Mouse (Mus musculus): Measurements from ENCODE around the gene Fam189a1. TPM values are rescaled to one million over a fixed set of nuclear protein-coding genes. Genes with fewer than 3 reads are reported as not detected.

The Fam189a1 gene
- polyA plus RNA-seq, 1 experiment from 2014 or later: 2.3 TPM

GRCm38 (mm10) chr7:64769768-64770167, 386.6 kb downstream of the Fam189a1 start:
- Histone ChIP-seq H3K27me3 (replicated peaks) (no peaks in the 10 kb centered on the region), H3K4me3 (no peak overlapping the region), H3K4me2 (no peak overlapping the region), H3K9me3 (replicated peaks) (no peaks in the 10 kb centered on the region), H3K27ac (ENCODE audit: poor library complexity, severe bottlenecking) (no peak overlapping the region), H3K4me1 (replicated peaks) (no peaks in the 10 kb centered on the region), H3K9ac (no peak overlapping the region), H3K36me3 (no peaks in the 10 kb centered on the region)
- WGBS: 36% methylated on average over 7 of the region's 7 CpGs
- no peak for ATAC-seq (ENCODE audit: insufficient number of reproducible peaks, low FRiP score)

GRCm38 (mm10) chr7:64765595-64765994, 390.8 kb downstream of the Fam189a1 start:
- no peak overlapping the region for H3K4me3 ChIP-seq
- no peak for ATAC-seq (ENCODE audit: insufficient number of reproducible peaks, low FRiP score)
- no peaks in the 10 kb centered on the region for H3K36me3 ChIP-seq
- H3K4me2 ChIP-seq: no peak overlapping the region
- no peak overlapping the region for H3K9ac ChIP-seq
- no peaks in the 10 kb centered on the region for H3K27me3 ChIP-seq (replicated peaks)
- WGBS: 72% methylated on average over 3 of the region's 3 CpGs
- H3K9me3 ChIP-seq (replicated peaks): no peaks in the 10 kb centered on the region
- no peak overlapping the region for H3K27ac ChIP-seq (ENCODE audit: poor library complexity, severe bottlenecking)
- no peaks in the 10 kb centered on the region for H3K4me1 ChIP-seq (replicated peaks)

GRCm38 (mm10) chr7:64755141-64755540, 401.2 kb downstream of the Fam189a1 start:
- Histone ChIP-seq H3K9me3 (replicated peaks) (no peaks in the 10 kb centered on the region), H3K27ac (ENCODE audit: poor library complexity, severe bottlenecking) (no peak overlapping the region), H3K27me3 (replicated peaks) (no peaks in the 10 kb centered on the region), H3K36me3 (no peaks in the 10 kb centered on the region), H3K4me3 (no peak overlapping the region), H3K9ac (no peak overlapping the region), H3K4me1 (replicated peaks) (no peaks in the 10 kb centered on the region), H3K4me2 (no peak overlapping the region)
- WGBS: 76% methylated on average over 7 of the region's 7 CpGs
- ATAC-seq (ENCODE audit: insufficient number of reproducible peaks, low FRiP score): no peak

- no peak overlapping the region for H3K9ac ChIP-seq
- no peaks in the 10 kb centered on the region for H3K9me3 ChIP-seq (replicated peaks)
- H3K4me2 ChIP-seq: no peak overlapping the region
- ATAC-seq (ENCODE audit: insufficient number of reproducible peaks, low FRiP score): no peak
- no peak overlapping the region for H3K27ac ChIP-seq (ENCODE audit: poor library complexity, severe bottlenecking)
- no peak overlapping the region for H3K4me3 ChIP-seq
- no peaks in the 10 kb centered on the region for H3K4me1 ChIP-seq (replicated peaks)
- H3K36me3 ChIP-seq: no peaks in the 10 kb centered on the region
- 70% methylated on average over 7 of the region's 7 CpGs for WGBS
- H3K27me3 ChIP-seq (replicated peaks): no peaks in the 10 kb centered on the region
Observed at GRCm38 (mm10) chr7:64754161-64754560, 402.2 kb downstream of the Fam189a1 start.

DNA sequence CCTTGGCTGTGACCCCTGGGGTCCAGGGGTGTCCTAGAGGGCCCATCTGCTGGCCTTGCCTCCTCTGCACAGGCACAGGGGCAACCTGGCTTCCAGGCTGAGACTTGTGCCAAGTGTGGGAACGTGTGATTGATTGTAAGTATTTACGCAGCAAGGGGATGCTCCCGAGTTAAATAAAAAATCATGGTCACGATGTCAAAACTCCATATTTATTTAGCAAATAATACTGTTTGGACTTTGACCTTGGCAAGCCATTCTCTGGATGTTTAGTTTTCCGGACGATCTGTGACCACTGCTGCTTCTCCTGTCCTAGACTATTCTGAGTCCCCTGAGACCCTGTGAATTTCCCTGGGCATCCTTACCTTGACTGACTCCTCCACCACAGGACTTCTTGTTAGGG, 402.7 kb downstream of the Fam189a1 start:
- ATAC-seq (ENCODE audit: insufficient number of reproducible peaks, low FRiP score): no peak
- H3K36me3 ChIP-seq: no peaks in the 10 kb centered on the region
- no peak overlapping the region for H3K4me3 ChIP-seq
- H3K9me3 ChIP-seq (replicated peaks): no peaks in the 10 kb centered on the region
- 77% methylated on average over 6 of the region's 6 CpGs for WGBS
- H3K4me1 ChIP-seq (replicated peaks): no peaks in the 10 kb centered on the region
- H3K27me3 ChIP-seq (replicated peaks): no peaks in the 10 kb centered on the region
- H3K27ac ChIP-seq (ENCODE audit: poor library complexity, severe bottlenecking): no peak overlapping the region
- H3K4me2 ChIP-seq: no peak overlapping the region
- no peak overlapping the region for H3K9ac ChIP-seq

- WGBS: 87% methylated on average over 7 of the region's 7 CpGs
- no peak for ATAC-seq (ENCODE audit: insufficient number of reproducible peaks, low FRiP score)
- Histone ChIP-seq H3K4me1 (replicated peaks) (no peaks in the 10 kb centered on the region), H3K27ac (ENCODE audit: poor library complexity, severe bottlenecking) (no peak overlapping the region), H3K9me3 (replicated peaks) (no peaks in the 10 kb centered on the region), H3K27me3 (replicated peaks) (no peaks in the 10 kb centered on the region), H3K4me2 (no peak overlapping the region), H3K4me3 (no peak overlapping the region), H3K9ac (no peak overlapping the region), H3K36me3 (no peaks in the 10 kb centered on the region)
Observed at GRCm38 (mm10) chr7:64752133-64752532, 404.2 kb downstream of the Fam189a1 start.

DNA sequence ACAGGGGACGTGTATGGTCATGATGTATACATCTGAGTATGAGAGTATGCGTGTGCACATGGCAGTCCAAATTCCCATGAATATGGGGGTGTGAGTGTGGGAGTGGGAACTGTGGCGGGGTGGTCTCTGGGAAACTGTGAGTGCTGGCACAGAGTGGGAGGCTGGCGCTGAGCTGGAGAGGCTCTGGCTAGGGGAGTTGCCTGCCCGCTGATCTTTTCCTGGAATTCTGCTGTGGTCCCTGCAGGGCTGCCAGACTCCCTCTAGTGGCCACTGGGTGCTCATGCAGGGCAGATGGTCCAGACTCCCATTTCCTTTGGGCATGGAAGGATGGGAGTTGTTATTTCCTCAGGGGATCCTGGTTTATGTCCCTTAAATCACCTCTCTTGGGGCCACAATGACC, 404.9 kb downstream of the Fam189a1 start:
- Histone ChIP-seq H3K9me3 (replicated peaks) (no peaks in the 10 kb centered on the region), H3K27me3 (replicated peaks) (no peaks in the 10 kb centered on the region), H3K9ac (0 out of 2 replicates have a peak overlapping the region, but pooled peaks have one; percentile 11), H3K27ac (ENCODE audit: poor library complexity, severe bottlenecking) (no peak overlapping the region), H3K4me1 (replicated peaks) (no peaks in the 10 kb centered on the region), H3K4me3 (no peak overlapping the region), H3K4me2 (no peak overlapping the region), H3K36me3 (no peaks in the 10 kb centered on the region)
- 32% methylated on average over 5 of the region's 5 CpGs for whole genome bisulfite sequencing
- ATAC-seq (ENCODE audit: insufficient number of reproducible peaks, low FRiP score): peak; percentile 36; the same call in 1 of the 2 replicates

GRCm38 (mm10) chr7:64743610-64744009, 412.8 kb downstream of the Fam189a1 start:
- Histone ChIP-seq H3K4me2 (no peak overlapping the region), H3K27me3 (replicated peaks) (no peaks in the 10 kb centered on the region; the same call in 1 of the 2 replicates), H3K9me3 (replicated peaks) (no peaks in the 10 kb centered on the region), H3K4me1 (replicated peaks) (no peaks in the 10 kb centered on the region), H3K36me3 (no peaks in the 10 kb centered on the region), H3K4me3 (no peak overlapping the region), H3K9ac (no peak overlapping the region), H3K27ac (ENCODE audit: poor library complexity, severe bottlenecking) (no peak overlapping the region)
- no peak for ATAC-seq (ENCODE audit: insufficient number of reproducible peaks, low FRiP score)
- 84% methylated on average over 7 of the region's 7 CpGs for WGBS

GRCm38 (mm10) chr7:64741333-64742307, 414.8 kb downstream of the Fam189a1 start:
- WGBS: 39% methylated on average over 8 of the region's 8 CpGs
- H3K27ac ChIP-seq (ENCODE audit: poor library complexity, severe bottlenecking): no peak overlapping the region
- H3K9me3 ChIP-seq (replicated peaks): no peaks in the 10 kb centered on the region
- no peaks in the 10 kb centered on the region; the same call in 1 of the 2 replicates for H3K27me3 ChIP-seq (replicated peaks)
- no peaks in the 10 kb centered on the region for H3K4me1 ChIP-seq (replicated peaks)
- ATAC-seq (ENCODE audit: insufficient number of reproducible peaks, low FRiP score): no peak
- H3K9ac ChIP-seq: no peak overlapping the region
- no peaks in the 10 kb centered on the region for H3K36me3 ChIP-seq
- H3K4me3 ChIP-seq: no peak overlapping the region
- H3K4me2 ChIP-seq: no peak overlapping the region

GRCm38 (mm10) chr7:64739131-64739530, 417.2 kb downstream of the Fam189a1 start:
- Histone ChIP-seq H3K36me3 (no peaks in the 10 kb centered on the region), H3K9ac (no peak overlapping the region), H3K4me1 (replicated peaks) (no peaks in the 10 kb centered on the region), H3K9me3 (replicated peaks) (no peaks in the 10 kb centered on the region), H3K4me2 (no peak overlapping the region), H3K27me3 (replicated peaks) (no peaks in the 10 kb centered on the region; the same call in 1 of the 2 replicates), H3K4me3 (no peak overlapping the region), H3K27ac (ENCODE audit: poor library complexity, severe bottlenecking) (no peak overlapping the region)
- WGBS: 72% methylated on average over 11 of the region's 11 CpGs
- no peak for ATAC-seq (ENCODE audit: insufficient number of reproducible peaks, low FRiP score)

DNA sequence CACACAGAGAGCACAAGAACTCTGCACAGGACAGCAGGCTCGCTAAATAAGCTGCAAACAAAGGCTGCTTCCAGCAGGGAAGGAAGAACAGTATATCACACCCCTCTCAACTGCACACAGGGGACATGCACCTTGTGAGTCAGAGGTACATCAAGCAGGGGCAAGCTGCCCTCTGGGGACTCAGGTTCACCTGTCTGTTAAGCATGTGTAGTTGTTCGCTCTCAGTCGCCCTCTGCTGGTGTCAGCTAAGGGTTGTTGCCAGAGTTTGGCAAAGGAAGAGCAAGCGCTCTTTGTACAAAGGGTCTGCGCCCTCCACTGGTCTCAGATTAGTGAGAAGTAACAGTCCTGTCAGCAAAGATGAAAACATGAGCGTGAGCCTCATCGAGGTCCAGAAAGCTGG, 426.6 kb downstream of the Fam189a1 start:
- no peak overlapping the region for H3K4me3 ChIP-seq
- no peaks in the 10 kb centered on the region for H3K9me3 ChIP-seq (replicated peaks)
- no peak overlapping the region for H3K27ac ChIP-seq (ENCODE audit: poor library complexity, severe bottlenecking)
- no peak overlapping the region for H3K4me2 ChIP-seq
- ATAC-seq (ENCODE audit: insufficient number of reproducible peaks, low FRiP score): no peak
- H3K27me3 ChIP-seq (replicated peaks): 0 out of 2 replicates have a peak, but pooled peaks cover 10% of the 10 kb centered on the region
- H3K9ac ChIP-seq: no peak overlapping the region
- H3K4me1 ChIP-seq (replicated peaks): no peaks in the 10 kb centered on the region
- 32% methylated on average over 7 of the region's 7 CpGs for WGBS
- no peaks in the 10 kb centered on the region for H3K36me3 ChIP-seq
